In genomic region chr7:24268176-24269155, GRCm38 (mm10) we compare ENCODE assay signal across 18 mouse cellular contexts. TPM values are rescaled to one million over a fixed set of nuclear protein-coding genes. Genes with fewer than 3 reads are reported as not detected.
DNase-seq lines count a peak whose midpoint lies in the region; ATAC-seq and TF ChIP-seq lines count a peak whose summit lies in the region.
"Had no signal": no experiment of that assay in that cellular context is flagged by ENCODE, and none has a peak within 500 bp of the region (broad histone marks: within the 10 kb centered on the region; RNA-seq: fewer than 3 reads in every experiment).

No protein-coding gene starts in this region.

- H3K36me3 ChIP-seq in forebrain, embryonic 13.5 days (ENCODE audit: poor library complexity, severe bottlenecking) = peaks cover 1% of the 10 kb centered on the region; the same call in 1 of the 2 replicates
- H3K36me3 ChIP-seq in forebrain, embryonic 15.5 days = peaks cover under 1% of the 10 kb centered on the region
- no peaks in the 10 kb centered on the region for H3K36me3 ChIP-seq in thymus, adult 2 months (ENCODE audit: control insufficient read depth, insufficient read depth, low read length)
- H3K36me3 ChIP-seq: liver, embryonic 15.5 days had no signal

- H3K9ac ChIP-seq in forebrain, embryonic 13.5 days = no peak overlapping the region
- no peak overlapping the region for H3K9ac ChIP-seq in forebrain, embryonic 15.5 days (replicated peaks)
- H3K9ac ChIP-seq: limb, embryonic 13.5 days; liver, embryonic 15.5 days had no signal

- intact Hi-C loops in left cerebral cortex, postnatal 4 days (cut with DNase I) = no loop called here

- no peaks in the 10 kb centered on the region for H3K27me3 ChIP-seq in forebrain, embryonic 13.5 days
- no peaks in the 10 kb centered on the region for H3K27me3 ChIP-seq in forebrain, embryonic 15.5 days
- H3K27me3 ChIP-seq in thymus, adult 2 months (ENCODE audit: control insufficient read depth, insufficient read depth, low read length) = no peaks in the 10 kb centered on the region
- H3K27me3 ChIP-seq: limb, embryonic 13.5 days; liver, embryonic 15.5 days had no signal

- H3K4me3 ChIP-seq in forebrain, embryonic 13.5 days = no peak overlapping the region
- no peak overlapping the region for H3K4me3 ChIP-seq in forebrain, embryonic 15.5 days
- no peak overlapping the region for H3K4me3 ChIP-seq in thymus, adult 2 months (ENCODE audit: control insufficient read depth, insufficient read depth, low read length)
- H3K4me3 ChIP-seq: limb, embryonic 13.5 days; liver, embryonic 15.5 days had no signal

- H3K9me3 ChIP-seq in forebrain, embryonic 13.5 days (replicated peaks) = no peaks in the 10 kb centered on the region
- H3K9me3 ChIP-seq in forebrain, embryonic 15.5 days = no peaks in the 10 kb centered on the region
- H3K9me3 ChIP-seq: G1E; limb, embryonic 13.5 days; liver, embryonic 15.5 days had no signal

- peaks cover 11% of the 10 kb centered on the region for H3K4me1 ChIP-seq in forebrain, embryonic 13.5 days
- peaks cover 12% of the 10 kb centered on the region for H3K4me1 ChIP-seq in forebrain, embryonic 15.5 days
- peaks cover 17% of the 10 kb centered on the region for H3K4me1 ChIP-seq in thymus, adult 2 months (replicated peaks; ENCODE audit: control insufficient read depth, insufficient read depth, low read length)

- no peak overlapping the region for H3K27ac ChIP-seq in forebrain, embryonic 13.5 days
- H3K27ac ChIP-seq in forebrain, embryonic 15.5 days (replicated peaks) = no peak overlapping the region
- H3K27ac ChIP-seq in thymus, adult 2 months (ENCODE audit: control insufficient read depth, insufficient read depth, low read length) = peak overlapping the region; percentile 52; the same call in 1 of the 2 replicates
- H3K27ac ChIP-seq: limb, embryonic 13.5 days; liver, embryonic 15.5 days had no signal

- ATAC-seq in forebrain, embryonic 13.5 days = no peak
- no peak for ATAC-seq in forebrain, embryonic 15.5 days (replicated peaks)
- ATAC-seq in erythroid progenitor cell, adult 5-6 weeks (replicated peaks; ENCODE audit: low FRiP score, poor library complexity, severe bottlenecking) = no peak
- ATAC-seq: inflammation-experienced regulatory T-cells, adult 6 months had no signal

- no peak for TF ChIP-seq POLR2A in thymus, adult 2 months (IDR thresholded peaks at IDR 0.05; ENCODE audit: control insufficient read depth, extremely low read depth, insufficient read depth, low read length, poor library complexity)

- TF ChIP-seq CTCF in thymus, adult 2 months (IDR thresholded peaks at IDR 0.05; ENCODE audit: borderline replicate concordance, control insufficient read depth, extremely low read depth, insufficient read depth, low read length, poor library complexity) = no peak

- DNase-seq in 3T3-L1 (ENCODE audit: low read depth, low spot score) = peak; percentile 32
- DNase-seq in NIH3T3 (ENCODE audit: low read depth) = peak; percentile 54
- DNase-seq in thymus, adult 2 months = peak; percentile 33
- DNase-seq in left cerebral cortex, postnatal 4 days = no peak
- DNase-seq in embryo, embryonic 10 days (ENCODE audit: low spot score) = no peak
- DNase-seq: cerebellum, adult 2 months; embryo, embryonic 11 days; gastrocnemius, postnatal 14 days; heart, postnatal 10 days; kidney, postnatal 10 days; lung, postnatal 14 days had no signal

- 67% methylated on average over 24 of the region's 24 CpGs for WGBS in forebrain, embryonic 13.5 days
- WGBS in forebrain, embryonic 15.5 days = 62% methylated on average over 24 of the region's 24 CpGs
- WGBS in thymus, adult 2 months = 58% methylated on average over 24 of the region's 24 CpGs

- H3K4me2 ChIP-seq in forebrain, embryonic 13.5 days = peak overlapping the region; percentile 24
- H3K4me2 ChIP-seq in forebrain, embryonic 15.5 days (replicated peaks) = no peak overlapping the region
- H3K4me2 ChIP-seq: liver, embryonic 15.5 days had no signal

RNA-seq across cellular contexts. Expression of gene Zfp93, which starts 1.8 kb away (rescaled TPM):
- polyA plus RNA-seq in forebrain, embryonic 13.5 days (2015; fragmentation: Nextera tagmentation; extraction: Ambion mirVana) = 9.3 and 9.4 TPM in 2 replicates
- 9.3 and 12.1 TPM in 2 replicates for polyA plus RNA-seq in forebrain, embryonic 15.5 days (2015; fragmentation: Nextera tagmentation; extraction: Ambion mirVana)
- polyA plus RNA-seq in thymus, adult 2 months (2012; rRNA removed) = 1.2 and 1.7 TPM in 2 replicates
- total RNA-seq in left cerebral cortex, postnatal 4 days (2021) = 1 to 10 TPM; 8.3 TPM
- not detected in 2 replicates for total RNA-seq in erythroid progenitor cell, adult 5-6 weeks (2015; ENCODE audit: low replicate concordance)
- 0.39 and 0.83 TPM in 2 replicates for total RNA-seq in erythroid progenitor cell, adult 5-6 weeks (2017; ENCODE audit: low replicate concordance)

RNA-seq across cellular contexts. Expression of gene Zfp108, which starts 13.9 kb away (rescaled TPM):
- polyA plus RNA-seq in forebrain, embryonic 13.5 days (2015; fragmentation: Nextera tagmentation; extraction: Ambion mirVana) = 2.5 and 3.4 TPM in 2 replicates
- polyA plus RNA-seq in forebrain, embryonic 15.5 days (2015; fragmentation: Nextera tagmentation; extraction: Ambion mirVana) = 4.1 and 5.3 TPM in 2 replicates
- polyA plus RNA-seq in thymus, adult 2 months (2012; rRNA removed) = 0.34 and 0.43 TPM in 2 replicates
- total RNA-seq in left cerebral cortex, postnatal 4 days (2021) = 1 to 10 TPM; 6.4 to 7.3 TPM
- total RNA-seq in erythroid progenitor cell, adult 5-6 weeks (2015; ENCODE audit: low replicate concordance) = not detected in 2 replicates
- total RNA-seq in erythroid progenitor cell, adult 5-6 weeks (2017; ENCODE audit: low replicate concordance) = not detected in 2 replicates
- polyA plus RNA-seq: G1E had no signal

RNA-seq across cellular contexts. Expression of gene Zfp109, which starts 31.1 kb away (rescaled TPM):
- 4.5 and 4.6 TPM in 2 replicates for polyA plus RNA-seq in forebrain, embryonic 13.5 days (2015; fragmentation: Nextera tagmentation; extraction: Ambion mirVana)
- 4.6 and 6.2 TPM in 2 replicates for polyA plus RNA-seq in forebrain, embryonic 15.5 days (2015; fragmentation: Nextera tagmentation; extraction: Ambion mirVana)
- 2.3 and 2.6 TPM in 2 replicates for polyA plus RNA-seq in thymus, adult 2 months (2012; rRNA removed)
- total RNA-seq in left cerebral cortex, postnatal 4 days (2021) = 1 to 10 TPM; 6.1 to 6.3 TPM
- total RNA-seq in erythroid progenitor cell, adult 5-6 weeks (2015; ENCODE audit: low replicate concordance) = 1.3 TPM in 1 of 2 replicates, not detected in the other
- 1.3 TPM in 1 of 2 replicates, not detected in the other for total RNA-seq in erythroid progenitor cell, adult 5-6 weeks (2017; ENCODE audit: low replicate concordance)

RNA-seq across cellular contexts. Expression of gene Zfp61, which starts 32.6 kb away (rescaled TPM):
- 44.0 and 46.2 TPM in 2 replicates for polyA plus RNA-seq in forebrain, embryonic 13.5 days (2015; fragmentation: Nextera tagmentation; extraction: Ambion mirVana)
- polyA plus RNA-seq in forebrain, embryonic 15.5 days (2015; fragmentation: Nextera tagmentation; extraction: Ambion mirVana) = 51.2 and 59.0 TPM in 2 replicates
- 16.1 and 22.6 TPM in 2 replicates for polyA plus RNA-seq in thymus, adult 2 months (2012; rRNA removed)
- total RNA-seq in left cerebral cortex, postnatal 4 days (2021) = 10 to 100 TPM; 26.4 to 28.8 TPM
- 1.1 and 2.5 TPM in 2 replicates for total RNA-seq in erythroid progenitor cell, adult 5-6 weeks (2015; ENCODE audit: low replicate concordance)
- 1.8 TPM in 1 of 2 replicates, not detected in the other for total RNA-seq in erythroid progenitor cell, adult 5-6 weeks (2017; ENCODE audit: low replicate concordance)

RNA-seq across cellular contexts. Expression of gene Zfp94, which starts 48.0 kb away (rescaled TPM):
- polyA plus RNA-seq in forebrain, embryonic 13.5 days (2015; fragmentation: Nextera tagmentation; extraction: Ambion mirVana) = 20.1 and 20.9 TPM in 2 replicates
- 24.5 and 24.7 TPM in 2 replicates for polyA plus RNA-seq in forebrain, embryonic 15.5 days (2015; fragmentation: Nextera tagmentation; extraction: Ambion mirVana)
- polyA plus RNA-seq in thymus, adult 2 months (2012; rRNA removed) = 6.2 and 6.8 TPM in 2 replicates
- total RNA-seq in left cerebral cortex, postnatal 4 days (2021) = 10 to 100 TPM; 12.3 to 13.4 TPM
- 0.72 TPM in 1 of 2 replicates, not detected in the other for total RNA-seq in erythroid progenitor cell, adult 5-6 weeks (2015; ENCODE audit: low replicate concordance)
- total RNA-seq in erythroid progenitor cell, adult 5-6 weeks (2017; ENCODE audit: low replicate concordance) = 0.39 TPM in 1 of 2 replicates, not detected in the other

Comparison
In these comparisons a context has a peak if more than half of its experiments do, and no peak if none do; other contexts are left out.
1. DNase-seq: peak in 3T3-L1 (single experiment), NIH3T3 (single experiment) and thymus, adult 2 months (single experiment); none in left cerebral cortex, postnatal 4 days (single experiment) and embryo, embryonic 10 days (single experiment).